Mouse (Mus musculus): ENCODE data around the gene Taar8a. TPM values are rescaled to one million over a fixed set of nuclear protein-coding genes. Genes with fewer than 3 reads are reported as not detected.
"Not testable (repeated sequence)": the region's sequence is repeated elsewhere in the genome, so short reads cannot be mapped to it uniquely, and the experiment has no call there.

Taar8a gene
- not detected in 2 replicates for polyA plus RNA-seq (2015; fragmentation: Nextera tagmentation; extraction: Ambion mirVana)

GRCm38 (mm10) chr10:24076200-24076599, at the start of gene Taar8a:
TSS of gene Taar8a (plus strand) at chr10:24076500.
- not testable (repeated sequence) for H3K4me1 ChIP-seq; H3K27me3 ChIP-seq; H3K36me3 ChIP-seq; ATAC-seq (replicated peaks; ENCODE audit: low FRiP score); H3K27ac ChIP-seq; H3K4me2 ChIP-seq; H3K4me3 ChIP-seq (replicated peaks); H3K9ac ChIP-seq; H3K9me3 ChIP-seq (replicated peaks)
- WGBS, result 91% methylated on average over 2 of the region's 4 CpGs

- H3K27me3 ChIP-seq, result no peaks in the 10 kb centered on the region
- H3K27ac ChIP-seq, result no peak within 1 kb of the TSS
- no peak within 1 kb of the TSS for H3K9ac ChIP-seq
Observed at GRCm38 (mm10) chr10:24026922-24027321, 49.4 kb upstream of the Taar8a start, which contains the start of gene Taar7d. TSS of gene Taar7d (plus strand) at chr10:24027222.

DNA sequence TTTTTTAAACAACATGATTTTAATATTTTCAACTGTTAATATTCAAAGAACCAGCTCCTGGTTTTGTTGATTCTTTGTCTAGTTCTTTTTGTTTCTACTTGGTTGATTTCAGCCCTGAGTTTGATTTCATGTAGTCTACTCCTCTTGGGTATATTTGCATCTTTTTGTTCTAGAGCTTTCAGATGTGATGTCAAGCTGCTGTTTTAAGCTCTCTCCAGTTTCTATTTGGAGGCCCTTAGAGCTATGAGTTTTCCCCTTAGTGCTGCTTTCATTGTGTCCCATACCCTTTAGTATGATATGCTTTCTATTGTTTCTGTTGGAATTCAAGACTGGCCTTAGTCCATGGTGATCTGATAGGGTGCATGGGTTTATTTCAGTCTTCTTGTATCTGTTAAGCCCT, 45.0 kb upstream of the Taar8a start:
- H3K27me3 ChIP-seq, result no peaks in the 10 kb centered on the region
- H3K4me3 ChIP-seq (replicated peaks), result no peak overlapping the region
- H3K4me1 ChIP-seq, result no peaks in the 10 kb centered on the region
- ATAC-seq (replicated peaks; ENCODE audit: low FRiP score), result no peak
- H3K36me3 ChIP-seq, result no peaks in the 10 kb centered on the region
- no peaks in the 10 kb centered on the region for H3K9me3 ChIP-seq (replicated peaks)
- H3K4me2 ChIP-seq, result no peak overlapping the region
- H3K27ac ChIP-seq, result no peak overlapping the region
- H3K9ac ChIP-seq, result no peak overlapping the region

More at GRCm38 (mm10) chr10:24026922-24027321, 49.4 kb upstream of the Taar8a start, which contains the start of gene Taar7d:
- Histone ChIP-seq H3K4me1 (no peaks in the 10 kb centered on the region), H3K4me2 (no peak within 1 kb of the TSS), H3K9me3 (replicated peaks) (no peaks in the 10 kb centered on the region), H3K4me3 (replicated peaks) (no peak within 1 kb of the TSS), H3K36me3 (no peaks in the 10 kb centered on the region)
- no peak for ATAC-seq (replicated peaks; ENCODE audit: low FRiP score)

GRCm38 (mm10) chr10:24037314-24037713, 39.0 kb upstream of the Taar8a start, which contains the start of gene Taar7e:
TSS of gene Taar7e (plus strand) at chr10:24037614.
- Histone ChIP-seq H3K36me3 (no peaks in the 10 kb centered on the region), H3K4me3 (replicated peaks) (no peak within 1 kb of the TSS), H3K27me3 (no peaks in the 10 kb centered on the region), H3K9ac (no peak within 1 kb of the TSS), H3K4me1 (no peaks in the 10 kb centered on the region), H3K27ac (no peak within 1 kb of the TSS), H3K4me2 (no peak within 1 kb of the TSS), H3K9me3 (replicated peaks) (no peaks in the 10 kb centered on the region)
- no peak for ATAC-seq (replicated peaks; ENCODE audit: low FRiP score)
- 89% methylated on average over 2 of the region's 2 CpGs for WGBS

GRCm38 (mm10) chr10:24040120-24040869, 36.0 kb upstream of the Taar8a start:
- no peaks in the 10 kb centered on the region for H3K36me3 ChIP-seq
- no peak overlapping the region for H3K4me2 ChIP-seq
- 78% methylated on average over 2 of the region's 2 CpGs for WGBS
- no peaks in the 10 kb centered on the region for H3K9me3 ChIP-seq (replicated peaks)
- no peak overlapping the region for H3K27ac ChIP-seq
- H3K4me3 ChIP-seq (replicated peaks), result no peak overlapping the region
- no peaks in the 10 kb centered on the region for H3K27me3 ChIP-seq
- H3K9ac ChIP-seq, result no peak overlapping the region
- H3K4me1 ChIP-seq, result no peaks in the 10 kb centered on the region
- ATAC-seq (replicated peaks; ENCODE audit: low FRiP score), result no peak

DNA sequence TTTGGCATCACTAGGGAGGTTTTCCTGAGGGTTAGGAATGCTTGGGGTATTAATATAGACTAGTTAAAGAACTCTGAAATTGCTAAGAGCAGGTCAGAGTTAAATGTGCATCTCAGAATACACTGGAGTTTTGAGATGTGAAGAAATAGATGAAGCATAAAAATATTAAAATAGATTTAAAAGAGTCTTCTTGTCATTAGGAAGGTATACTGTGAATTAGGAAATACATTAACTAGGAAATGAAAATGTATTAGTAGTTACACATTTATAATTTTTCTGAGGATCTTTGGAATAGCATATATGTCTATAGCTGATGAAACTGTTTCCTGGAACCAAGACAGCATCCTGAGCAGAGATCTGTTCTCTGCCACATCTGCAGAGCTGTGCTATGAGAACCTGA, 27.1 kb upstream of the Taar8a start, which contains the start of gene Taar7f:
Gene Taar7f (plus strand): TSS at position 301 of the 400 bp plus-strand sequence.
- H3K27me3 ChIP-seq, result no peaks in the 10 kb centered on the region
- no peaks in the 10 kb centered on the region for H3K36me3 ChIP-seq
- no peaks in the 10 kb centered on the region for H3K9me3 ChIP-seq (replicated peaks)
- no peak within 1 kb of the TSS for H3K4me2 ChIP-seq
- no peak within 1 kb of the TSS for H3K4me3 ChIP-seq (replicated peaks)
- ATAC-seq (replicated peaks; ENCODE audit: low FRiP score), result no peak
- no peaks in the 10 kb centered on the region for H3K4me1 ChIP-seq
- H3K27ac ChIP-seq, result no peak within 1 kb of the TSS
- H3K9ac ChIP-seq, result no peak within 1 kb of the TSS

- Histone ChIP-seq H3K4me1 (no peaks in the 10 kb centered on the region), H3K27ac (no peak overlapping the region), H3K27me3 (no peaks in the 10 kb centered on the region), H3K9me3 (replicated peaks) (no peaks in the 10 kb centered on the region), H3K4me3 (replicated peaks) (no peak overlapping the region), H3K36me3 (no peaks in the 10 kb centered on the region), H3K9ac (no peak overlapping the region), H3K4me2 (no peak overlapping the region)
- ATAC-seq (replicated peaks; ENCODE audit: low FRiP score), result no peak
- WGBS, result 77% methylated on average over 5 of the region's 5 CpGs
Observed at GRCm38 (mm10) chr10:24052039-24052438, 24.3 kb upstream of the Taar8a start.

DNA sequence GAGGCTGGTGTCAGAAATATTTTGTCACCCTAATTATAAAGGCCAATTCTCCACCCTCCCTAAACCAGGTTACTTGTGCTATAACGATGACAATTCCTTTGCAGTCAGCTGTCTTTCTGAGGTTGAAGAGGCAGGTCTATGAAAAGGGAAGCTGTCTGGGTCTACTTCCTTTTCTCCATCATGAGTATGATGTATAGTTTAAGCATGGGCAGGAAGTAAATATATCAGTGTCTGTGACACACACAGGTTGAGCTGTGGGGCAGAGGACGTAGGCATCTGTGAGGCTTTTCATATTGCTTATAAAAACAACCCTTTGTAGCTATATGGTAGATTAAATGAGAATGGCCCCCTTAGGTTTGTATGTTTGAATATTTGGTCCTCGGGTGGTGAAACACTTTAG, 17.3 kb upstream of the Taar8a start:
- Histone ChIP-seq H3K27ac (no peak overlapping the region), H3K4me2 (no peak overlapping the region), H3K9me3 (replicated peaks) (no peaks in the 10 kb centered on the region), H3K27me3 (no peaks in the 10 kb centered on the region), H3K4me3 (replicated peaks) (no peak overlapping the region), H3K4me1 (no peaks in the 10 kb centered on the region), H3K9ac (no peak overlapping the region), H3K36me3 (no peaks in the 10 kb centered on the region)
- no peak for ATAC-seq (replicated peaks; ENCODE audit: low FRiP score)
- 74% methylated on average over 3 of the region's 3 CpGs for WGBS

DNA sequence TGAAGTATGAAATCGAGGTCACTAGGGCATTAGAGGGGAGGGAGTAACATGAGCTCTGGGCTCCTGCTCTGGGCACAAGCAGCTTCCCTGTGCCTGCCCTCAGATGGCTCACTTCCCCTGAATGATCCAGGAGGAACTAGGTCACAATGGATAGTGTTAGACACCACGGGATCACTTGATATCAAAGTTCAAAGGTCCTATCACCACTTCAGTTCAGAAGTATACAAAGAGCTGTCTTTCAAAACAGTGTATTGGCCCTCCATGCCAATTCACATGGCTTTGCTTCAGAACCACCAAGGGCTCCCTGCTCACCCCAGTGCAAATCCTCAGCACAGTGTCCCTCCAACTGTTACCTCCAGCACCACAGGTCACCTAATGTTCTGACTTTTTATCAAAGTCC, 1.5 kb upstream of the Taar8a start:
- not testable (repeated sequence) for ATAC-seq (replicated peaks; ENCODE audit: low FRiP score); H3K9me3 ChIP-seq (replicated peaks); H3K4me3 ChIP-seq (replicated peaks); H3K27ac ChIP-seq; H3K4me1 ChIP-seq; H3K4me2 ChIP-seq; H3K27me3 ChIP-seq; H3K36me3 ChIP-seq; H3K9ac ChIP-seq
- WGBS, result 28% methylated on average over 2 of the region's 2 CpGs

DNA sequence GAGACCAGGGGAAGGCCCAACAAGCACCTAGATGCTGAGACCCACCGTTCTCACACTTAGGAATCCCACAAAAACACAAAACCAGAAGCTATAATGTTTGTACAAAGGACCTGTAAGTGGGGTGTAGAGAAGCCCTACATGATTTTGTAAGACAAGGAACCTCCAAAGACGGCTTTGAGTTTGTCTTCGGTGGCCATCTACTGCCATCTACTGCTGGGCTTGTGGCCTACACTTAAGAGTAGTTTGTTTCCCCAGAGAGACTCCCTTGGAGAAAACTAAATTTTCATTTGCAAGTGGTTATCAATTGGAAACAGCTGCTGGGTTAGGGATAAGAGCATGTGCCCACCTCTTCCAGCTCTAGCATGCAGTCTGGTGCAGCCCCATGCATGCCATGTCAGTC, 3.9 kb downstream of the Taar8a start:
- Histone ChIP-seq H3K4me3 (replicated peaks) (no peak overlapping the region), H3K9me3 (replicated peaks) (no peaks in the 10 kb centered on the region), H3K36me3 (no peaks in the 10 kb centered on the region), H3K4me1 (no peaks in the 10 kb centered on the region), H3K27me3 (no peaks in the 10 kb centered on the region), H3K9ac (no peak overlapping the region), H3K4me2 (no peak overlapping the region), H3K27ac (no peak overlapping the region)
- ATAC-seq (replicated peaks; ENCODE audit: low FRiP score), result no peak
- WGBS, result 39% methylated on average over 3 of the region's 3 CpGs

- H3K9me3 ChIP-seq (replicated peaks), result no peaks in the 10 kb centered on the region
- no peak overlapping the region for H3K4me2 ChIP-seq
- WGBS, result 89% methylated on average over 5 of the region's 5 CpGs
- no peaks in the 10 kb centered on the region for H3K27me3 ChIP-seq
- H3K36me3 ChIP-seq, result no peaks in the 10 kb centered on the region
- H3K4me3 ChIP-seq (replicated peaks), result no peak overlapping the region
- ATAC-seq (replicated peaks; ENCODE audit: low FRiP score), result no peak
- no peak overlapping the region for H3K27ac ChIP-seq
- no peak overlapping the region for H3K9ac ChIP-seq
- H3K4me1 ChIP-seq, result no peaks in the 10 kb centered on the region
Observed at GRCm38 (mm10) chr10:24085936-24086335, 9.6 kb downstream of the Taar8a start.

- Histone ChIP-seq H3K9me3 (replicated peaks) (no peaks in the 10 kb centered on the region), H3K36me3 (no peaks in the 10 kb centered on the region), H3K4me1 (no peaks in the 10 kb centered on the region), H3K27me3 (no peaks in the 10 kb centered on the region), H3K4me2 (no peak overlapping the region), H3K27ac (no peak overlapping the region), H3K9ac (no peak overlapping the region), H3K4me3 (replicated peaks) (no peak overlapping the region)
- ATAC-seq (replicated peaks; ENCODE audit: low FRiP score), result no peak
- 72% methylated on average over 5 of the region's 5 CpGs for WGBS
Observed at GRCm38 (mm10) chr10:24086555-24086954, 10.3 kb downstream of the Taar8a start.

GRCm38 (mm10) chr10:24087168-24087567, 10.9 kb downstream of the Taar8a start:
- Histone ChIP-seq H3K4me3 (replicated peaks) (no peak overlapping the region), H3K9ac (no peak overlapping the region), H3K4me2 (no peak overlapping the region), H3K4me1 (no peaks in the 10 kb centered on the region), H3K9me3 (replicated peaks) (no peaks in the 10 kb centered on the region), H3K36me3 (no peaks in the 10 kb centered on the region), H3K27me3 (no peaks in the 10 kb centered on the region), H3K27ac (no peak overlapping the region)
- WGBS, result 83% methylated on average over 2 of the region's 2 CpGs
- ATAC-seq (replicated peaks; ENCODE audit: low FRiP score), result no peak
